Mouse (Mus musculus): ENCODE results near the gene Ms4a14.

Ms4a14 gene

GRCm38 (mm10) chr19:11261522-11261921 lies 52.7 kb downstream of the Ms4a14 start:
- no peak for DNase-seq

Measured in cerebellum, adult 8-10 months (tissue).